Mouse (Mus musculus) liver, embryonic 11.5 days (tissue): ENCODE measurements around the gene Ccdc146. TPM values are rescaled to one million over a fixed set of nuclear protein-coding genes. Genes with fewer than 3 reads are reported as not detected.
"Not testable (repeated sequence)": the region's sequence is repeated elsewhere in the genome, so short reads cannot be mapped to it uniquely, and the experiment has no call there.

Experiments
- ATAC-seq: fragments of 200-750 bp; cut with Nextera tagmentation; replicated peaks from 2 replicates; pipeline ENCODE4 v1.8.0; 2017; ENCODE audit warnings: moderate number of reproducible peaks, mild to moderate bottlenecking, moderate TSS enrichment, moderate library complexity; ENCODE audit not compliant: low FRiP score
- DNase-seq: peaks from one replicate; pipeline ENCODE4 v3.0.0-alpha.2; 2017; ENCODE audit warnings: low spot score
- H3K27ac ChIP-seq: fragments of 300-500 bp; sonication (generic); 2 replicates; pipeline ENCODE4 v1.5.1; 2014; ENCODE audit warnings: mild to moderate bottlenecking, low read depth, low read length, control low read depth
- H3K27me3 ChIP-seq: fragments of 300-500 bp; sonication (generic); replicated peaks from 2 replicates; pipeline ENCODE4 v1.6.1; 2014; ENCODE audit warnings: low read length, mixed read lengths; ENCODE audit not compliant: control insufficient read depth, insufficient read depth
- H3K36me3 ChIP-seq: fragments of 300-500 bp; sonication (generic); 2 replicates; pipeline ENCODE4 v1.6.1; 2014; ENCODE audit warnings: mild to moderate bottlenecking, low read length, moderate library complexity, mixed read lengths; ENCODE audit not compliant: control insufficient read depth, insufficient read depth
- H3K4me1 ChIP-seq: fragments of 300-500 bp; sonication (generic); replicated peaks from 2 replicates; pipeline ENCODE4 v1.6.1; 2014; ENCODE audit warnings: low read length, mixed read lengths; ENCODE audit not compliant: control insufficient read depth, insufficient read depth
- H3K4me2 ChIP-seq: fragments of 300-500 bp; sonication (generic); 2 replicates; pipeline ENCODE4 v1.6.1; 2014; ENCODE audit warnings: mild to moderate bottlenecking, control low read depth, moderate library complexity
- H3K4me3 ChIP-seq: fragments of 300-500 bp; sonication (generic); 2 replicates; pipeline ENCODE4 v1.5.1; 2014; ENCODE audit warnings: low read depth, low read length, control low read depth
- H3K9ac ChIP-seq: fragments of 300-500 bp; sonication (generic); 2 replicates; pipeline ENCODE4 v1.6.1; 2014; ENCODE audit warnings: low read depth, low read length, control low read depth
- H3K9me3 ChIP-seq: fragments of 300-500 bp; sonication (generic); 2 replicates; pipeline ENCODE4 v1.6.1; 2016; ENCODE audit warnings: low read length, inconsistent platforms, mixed read lengths; ENCODE audit not compliant: control insufficient read depth
- WGBS: fragments of 180-500 bp; shearing (Covaris S2); extraction: QIAGEN DNeasy Blood & Tissue Kit; methylation state at CpG from one replicate; pipeline ENCODE4 v1.1.7; 2014; 5-methylcytosine and 5-hydroxymethylcytosine counted together
- polyA plus RNA-seq: library from polyadenylated mRNA; unstranded; fragments of >200 nt; fragmentation: Nextera tagmentation; extraction: Ambion mirVana; gene quantifications from 2 replicates; pipeline ENCODE4 v1.2.1, GENCODE M21; 2014

The Ccdc146 gene
- polyA plus RNA-seq, 1 experiment from 2014 or later: not detected

- WGBS: 77% methylated on average over 21 of the region's 21 CpGs
- no peaks in the 10 kb centered on the region for H3K27me3 ChIP-seq
- no peaks in the 10 kb centered on the region for H3K9me3 ChIP-seq
- DNase-seq (no peak), ATAC-seq (no peak)
- H3K36me3 ChIP-seq: no peaks in the 10 kb centered on the region
- no peak overlapping the region for H3K4me3 ChIP-seq
- H3K27ac ChIP-seq: no peak overlapping the region
- H3K4me1 ChIP-seq: no peaks in the 10 kb centered on the region
- no peak overlapping the region for H3K4me2 ChIP-seq
- H3K9ac ChIP-seq: no peak overlapping the region
Observed at GRCm38 (mm10) chr5:21299076-21299755, 125.3 kb downstream of the Ccdc146 start.

- Histone ChIP-seq H3K4me3 (no peak overlapping the region), H3K27me3 (no peaks in the 10 kb centered on the region), H3K36me3 (no peaks in the 10 kb centered on the region), H3K4me1 (no peaks in the 10 kb centered on the region), H3K27ac (no peak overlapping the region), H3K9me3 (no peaks in the 10 kb centered on the region), H3K9ac (no peak overlapping the region), H3K4me2 (no peak overlapping the region)
- DNase-seq (no peak), ATAC-seq (no peak)
- WGBS: 80% methylated on average over 7 of the region's 8 CpGs
Observed at GRCm38 (mm10) chr5:21295683-21296082, 128.8 kb downstream of the Ccdc146 start.

- no peak overlapping the region for H3K4me2 ChIP-seq
- H3K9ac ChIP-seq: no peak overlapping the region
- H3K27me3 ChIP-seq: no peaks in the 10 kb centered on the region; the same call in 1 of the 2 replicates
- no peaks in the 10 kb centered on the region for H3K4me1 ChIP-seq
- WGBS: 83% methylated on average over 8 of the region's 8 CpGs
- H3K27ac ChIP-seq: no peak overlapping the region
- no peak for DNase-seq
- no peak overlapping the region for H3K4me3 ChIP-seq
- ATAC-seq: no peak
- no peaks in the 10 kb centered on the region for H3K9me3 ChIP-seq
- no peaks in the 10 kb centered on the region for H3K36me3 ChIP-seq
Observed at GRCm38 (mm10) chr5:21290594-21290993, 133.9 kb downstream of the Ccdc146 start.

DNA sequence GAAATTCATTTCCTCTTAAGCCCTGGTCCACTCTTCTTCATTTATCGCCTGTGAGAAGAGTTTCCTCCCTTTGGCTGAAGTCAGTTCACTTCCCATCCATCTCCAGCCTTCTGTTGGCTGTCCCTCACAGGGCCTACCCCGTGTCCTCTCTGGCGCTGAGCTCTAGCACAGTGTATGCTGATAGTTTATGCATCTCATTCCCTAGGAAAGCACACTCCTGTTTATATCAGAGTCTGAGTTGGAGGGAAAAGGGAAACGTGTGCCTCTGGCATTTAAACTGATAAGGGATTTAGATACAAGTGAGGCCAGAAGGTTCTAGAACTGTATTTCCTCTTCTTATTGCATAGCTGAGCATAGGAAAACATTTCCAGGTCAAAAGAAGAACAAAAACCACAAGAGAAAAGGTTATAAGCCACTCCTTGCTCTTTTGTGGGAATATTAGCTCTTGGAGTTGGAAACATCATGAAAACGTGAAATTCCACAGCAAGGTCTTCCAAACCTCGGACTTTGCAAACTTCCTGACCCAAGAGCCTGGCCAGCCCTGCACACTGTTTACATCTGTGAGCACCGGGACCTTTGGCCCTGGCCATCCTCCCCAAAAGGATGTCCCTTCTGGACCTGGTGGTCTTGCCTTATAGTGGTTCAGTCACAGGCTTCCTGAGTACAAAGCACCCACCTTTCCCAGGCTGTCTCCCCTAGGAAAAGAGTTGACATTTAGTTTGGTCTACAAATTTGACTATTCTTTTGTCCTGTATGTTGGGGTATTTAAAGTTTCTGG is 135.6 kb downstream of the Ccdc146 start:
- H3K9ac ChIP-seq: no peak overlapping the region
- no peaks in the 10 kb centered on the region for H3K9me3 ChIP-seq
- no peak overlapping the region for H3K4me3 ChIP-seq
- 53% methylated on average over 7 of the region's 7 CpGs for WGBS
- no peaks in the 10 kb centered on the region; the same call in 1 of the 2 replicates for H3K27me3 ChIP-seq
- no peak overlapping the region for H3K4me2 ChIP-seq
- no peaks in the 10 kb centered on the region for H3K4me1 ChIP-seq
- ATAC-seq: no peak
- no peak overlapping the region for H3K27ac ChIP-seq
- DNase-seq: no peak
- no peaks in the 10 kb centered on the region for H3K36me3 ChIP-seq

- Histone ChIP-seq H3K9me3 (no peaks in the 10 kb centered on the region), H3K36me3 (no peaks in the 10 kb centered on the region), H3K27me3 (no peaks in the 10 kb centered on the region; the same call in 1 of the 2 replicates), H3K4me3 (no peak overlapping the region), H3K9ac (no peak overlapping the region), H3K27ac (no peak overlapping the region), H3K4me1 (no peaks in the 10 kb centered on the region), H3K4me2 (no peak overlapping the region)
- no peak for ATAC-seq
- DNase-seq: no peak
- WGBS: 84% methylated on average over 12 of the region's 12 CpGs
Observed at GRCm38 (mm10) chr5:21283356-21284062, 141.0 kb downstream of the Ccdc146 start.

DNA sequence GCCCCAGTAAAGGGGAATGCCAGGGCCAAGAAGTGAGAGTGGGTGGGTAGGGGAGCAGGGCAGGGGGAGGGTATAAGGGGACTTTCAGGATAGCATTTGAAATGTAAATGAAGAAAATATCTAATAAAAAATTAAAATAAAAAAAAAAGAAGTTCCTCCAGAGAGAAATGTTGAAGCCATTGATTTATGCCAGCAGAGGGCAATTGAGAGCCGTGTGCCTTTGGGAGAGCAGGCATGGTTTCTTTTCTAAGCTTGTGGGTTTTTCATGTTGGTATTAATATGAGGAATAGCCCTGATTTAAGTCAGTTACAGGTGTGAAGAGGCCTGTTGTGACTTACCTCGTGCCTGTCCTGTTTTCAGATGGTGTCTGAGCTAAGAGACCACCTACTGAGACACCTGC is 146.8 kb downstream of the Ccdc146 start:
- 43% methylated on average over 2 of the region's 2 CpGs for WGBS

DNA sequence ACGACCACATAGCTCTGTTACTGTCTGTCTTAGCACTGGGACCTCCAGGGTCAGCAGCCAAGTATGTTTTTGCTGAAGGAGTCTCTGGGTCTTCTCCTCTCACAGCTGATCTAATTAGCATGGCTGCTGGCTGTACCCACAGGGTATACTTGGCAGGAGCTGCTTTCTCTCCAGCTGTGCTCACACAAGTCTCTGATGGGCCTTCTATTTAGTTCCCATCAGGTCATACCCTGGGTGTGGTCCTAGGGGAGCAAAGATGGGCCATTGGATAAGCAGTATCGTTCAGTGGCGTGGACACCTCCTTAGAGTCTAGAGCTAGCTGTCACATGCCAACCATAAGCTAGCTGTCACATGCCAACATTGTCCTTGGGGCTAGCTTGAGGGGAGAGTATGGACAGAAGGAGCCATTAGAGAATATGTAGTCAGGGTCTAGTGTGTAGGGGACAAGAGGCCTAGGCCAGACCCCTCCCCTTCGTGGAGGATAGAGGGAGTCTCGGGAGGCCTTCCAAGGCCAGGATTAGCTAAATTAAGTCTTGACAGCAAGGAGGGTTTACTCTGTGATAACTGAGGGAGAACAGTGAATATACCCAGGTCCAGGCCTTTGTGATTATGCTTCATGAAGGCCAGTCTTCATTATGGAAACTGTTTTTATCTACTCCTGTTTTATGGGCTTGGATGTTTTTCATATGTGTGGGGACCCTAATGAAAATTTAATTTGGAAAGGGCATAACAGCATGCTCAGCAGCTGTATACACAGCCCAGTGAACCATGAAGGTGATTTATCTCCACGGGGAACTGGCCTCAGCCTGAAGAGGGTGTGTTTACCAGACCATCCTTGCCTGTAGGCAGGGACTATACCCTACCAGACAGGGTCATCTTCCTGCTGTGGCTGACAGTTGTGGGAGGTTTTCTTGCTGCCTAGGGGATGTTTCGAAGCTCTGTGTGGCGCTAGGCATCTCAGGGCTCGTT is 152.8 kb downstream of the Ccdc146 start:
- no peaks in the 10 kb centered on the region for H3K9me3 ChIP-seq
- H3K4me1 ChIP-seq: no peaks in the 10 kb centered on the region
- no peak overlapping the region for H3K4me3 ChIP-seq
- 65% methylated on average over 9 of the region's 9 CpGs for WGBS
- no peak overlapping the region for H3K4me2 ChIP-seq
- no peak for DNase-seq
- no peak overlapping the region for H3K9ac ChIP-seq
- H3K36me3 ChIP-seq: no peaks in the 10 kb centered on the region
- no peak overlapping the region for H3K27ac ChIP-seq
- no peak for ATAC-seq
- H3K27me3 ChIP-seq: no peaks in the 10 kb centered on the region

More for the DNA sequence above, 146.8 kb downstream of the Ccdc146 start:
- ATAC-seq, H3K4me1 ChIP-seq, H3K4me3 ChIP-seq, H3K27me3 ChIP-seq, H3K9ac ChIP-seq, H3K27ac ChIP-seq, H3K9me3 ChIP-seq, DNase-seq, H3K36me3 ChIP-seq, H3K4me2 ChIP-seq: not testable (repeated sequence)

DNA sequence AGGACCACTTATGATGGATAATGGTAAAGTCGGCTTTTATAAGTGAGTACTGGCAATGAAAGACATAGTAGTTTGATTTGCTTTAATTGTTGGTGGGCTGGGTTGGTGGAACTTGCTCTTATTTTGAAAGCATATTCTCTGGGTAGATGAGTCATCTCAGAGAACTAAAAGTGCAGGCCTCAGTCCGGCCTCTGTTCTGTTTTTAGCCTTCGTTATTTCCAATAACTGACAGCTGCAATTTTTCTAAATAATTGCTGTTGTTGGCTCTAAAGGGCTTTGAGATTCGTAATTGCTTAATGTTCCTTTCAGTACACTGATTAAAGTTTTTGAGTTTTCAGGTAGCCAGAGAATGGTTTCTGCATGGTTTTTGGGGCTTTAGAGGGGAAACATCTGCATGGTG is 153.7 kb downstream of the Ccdc146 start:
- Histone ChIP-seq H3K27ac (no peak overlapping the region), H3K9ac (no peak overlapping the region), H3K27me3 (no peaks in the 10 kb centered on the region), H3K4me1 (no peaks in the 10 kb centered on the region), H3K36me3 (no peaks in the 10 kb centered on the region), H3K4me2 (no peak overlapping the region), H3K9me3 (no peaks in the 10 kb centered on the region), H3K4me3 (no peak overlapping the region)
- DNase-seq (no peak), ATAC-seq (no peak)
- 58% methylated on average over 4 of the region's 4 CpGs for whole genome bisulfite sequencing
